Mouse (Mus musculus) urinary bladder, adult 2 months (tissue): ENCODE data around the gene Hoxb3. TPM values are rescaled to one million over a fixed set of nuclear protein-coding genes. Genes with fewer than 3 reads are reported as not detected.

Source experiments
- DNase-seq: peaks from one replicate; pipeline ENCODE4 v3.0.0; 2022; ENCODE audit warnings: low spot score
- polyA plus RNA-seq: library from polyadenylated mRNA; depleted of rRNA; stranded (reverse); fragments of >200 nt; gene quantifications from 2 replicates; pipeline ENCODE4 v1.2.3, GENCODE M21; 2012

Hoxb3 gene
- polyA plus RNA-seq, 1 experiment = 11.4 TPM

DNA sequence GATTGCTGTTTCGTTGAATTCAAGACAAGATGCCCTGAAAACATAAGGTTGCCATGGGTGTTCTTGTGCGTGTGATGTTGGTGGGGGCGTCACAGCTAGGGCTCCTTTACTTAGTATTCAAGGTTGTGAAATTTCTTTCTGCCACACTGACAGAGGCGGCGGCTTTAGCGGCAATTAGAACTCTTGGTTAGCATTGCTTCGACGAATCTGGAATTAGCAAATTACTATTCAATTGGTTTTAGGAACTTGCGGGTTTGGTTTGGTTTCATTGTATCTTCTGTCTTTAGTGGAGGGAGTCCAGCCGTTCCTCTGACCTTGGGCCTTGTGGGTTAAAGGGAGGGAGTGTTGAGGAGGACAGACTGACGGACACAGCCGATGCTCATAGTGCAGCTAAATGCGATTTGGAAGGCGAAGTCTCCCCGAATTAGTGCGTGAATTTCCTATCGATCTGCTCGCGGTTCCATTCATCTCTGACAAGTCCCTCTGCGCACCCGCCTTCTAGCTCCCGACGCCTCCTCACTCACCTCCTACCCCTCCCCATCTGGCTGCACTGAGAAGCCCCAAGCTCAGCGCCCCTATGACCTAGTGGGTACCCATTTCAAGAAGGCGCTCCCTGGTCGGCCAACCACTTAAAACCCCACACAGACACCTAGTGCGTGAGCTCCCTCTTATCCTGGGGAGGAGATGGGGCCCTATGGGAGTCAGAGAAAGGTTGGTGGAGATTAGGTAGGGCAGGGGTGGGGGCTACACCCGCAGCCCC is 5.3 kb upstream of the Hoxb3 start, which contains the start of gene Hoxb4:
Gene Hoxb4, plus strand, starts transcription at position 660 of the 760 bp plus-strand sequence.
- DNase-seq = no peak

- DNase-seq = no peak
Observed at GRCm38 (mm10) chr11:96318368-96319070, 4.6 kb upstream of the Hoxb3 start.

GRCm38 (mm10) chr11:96319071-96319902 is 3.8 kb upstream of the Hoxb3 start:
- no peak for DNase-seq

- DNase-seq = no peak
Observed at GRCm38 (mm10) chr11:96319910-96320309, 3.2 kb upstream of the Hoxb3 start.

GRCm38 (mm10) chr11:96320688-96321087 is 2.4 kb upstream of the Hoxb3 start:
- no peak for DNase-seq

- no peak for DNase-seq
Observed at GRCm38 (mm10) chr11:96321846-96322245, 1.3 kb upstream of the Hoxb3 start.

DNA sequence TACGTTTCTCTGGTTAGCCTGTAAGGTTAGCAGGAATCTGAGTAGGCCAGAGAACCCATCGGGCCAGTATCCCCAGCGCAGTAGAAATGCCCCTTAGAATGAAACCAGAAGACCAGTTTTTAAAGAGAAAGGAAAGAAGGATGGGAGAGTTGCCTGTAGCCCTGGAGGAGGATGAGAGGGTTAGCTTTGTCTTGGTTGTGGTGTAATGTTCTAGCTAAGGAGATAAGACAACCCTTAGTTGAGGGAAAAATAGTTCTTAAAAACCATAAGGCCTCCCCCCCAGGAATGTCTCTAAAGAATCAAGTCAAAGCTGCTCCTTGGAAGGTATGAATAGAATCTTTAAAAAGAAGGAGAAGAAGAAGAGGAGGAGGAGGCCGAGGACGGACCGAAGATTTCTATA is 388 bp upstream of the Hoxb3 start:
- no peak for DNase-seq

DNA sequence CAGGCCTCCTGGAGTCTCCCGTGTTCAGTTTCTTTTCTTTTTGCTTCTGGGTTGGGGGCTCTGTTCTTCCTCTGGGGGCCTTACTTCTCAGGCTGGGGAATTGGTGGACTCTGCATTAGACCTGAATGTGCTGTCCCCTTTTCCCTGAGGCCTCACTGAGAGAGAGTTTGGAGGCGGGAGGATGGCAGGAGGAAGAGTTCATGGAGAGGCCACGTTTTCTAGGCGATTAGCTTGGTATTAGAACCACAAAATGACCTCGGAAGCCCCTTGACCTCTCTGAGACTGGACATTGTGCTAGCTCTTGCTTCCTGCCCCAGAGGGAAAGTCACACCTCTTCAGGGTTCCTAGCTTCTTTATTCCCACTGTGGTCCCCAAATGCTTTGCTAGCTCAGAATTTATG is 999 bp downstream of the Hoxb3 start:
- no peak for DNase-seq

DNA sequence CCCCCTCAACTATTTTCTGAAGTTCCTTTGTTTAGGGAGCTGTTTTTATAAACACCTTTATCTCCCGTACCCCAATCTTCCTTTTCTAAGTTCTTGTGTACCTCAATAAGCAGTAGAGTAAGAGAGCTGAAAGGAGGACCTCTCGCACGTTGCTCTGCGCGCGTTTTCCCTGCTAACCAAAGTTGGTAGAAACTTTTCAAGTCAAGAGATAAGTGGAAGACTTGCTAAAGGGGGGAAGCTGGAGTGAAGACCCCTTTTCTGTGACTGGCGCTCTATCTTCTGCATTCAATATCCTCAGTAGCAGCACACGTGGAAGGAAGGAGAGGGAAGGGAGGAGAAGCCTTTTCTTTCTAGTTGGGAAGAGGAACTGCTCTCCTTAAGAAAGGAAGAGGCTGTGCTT is 1.8 kb downstream of the Hoxb3 start:
- DNase-seq = no peak

DNA sequence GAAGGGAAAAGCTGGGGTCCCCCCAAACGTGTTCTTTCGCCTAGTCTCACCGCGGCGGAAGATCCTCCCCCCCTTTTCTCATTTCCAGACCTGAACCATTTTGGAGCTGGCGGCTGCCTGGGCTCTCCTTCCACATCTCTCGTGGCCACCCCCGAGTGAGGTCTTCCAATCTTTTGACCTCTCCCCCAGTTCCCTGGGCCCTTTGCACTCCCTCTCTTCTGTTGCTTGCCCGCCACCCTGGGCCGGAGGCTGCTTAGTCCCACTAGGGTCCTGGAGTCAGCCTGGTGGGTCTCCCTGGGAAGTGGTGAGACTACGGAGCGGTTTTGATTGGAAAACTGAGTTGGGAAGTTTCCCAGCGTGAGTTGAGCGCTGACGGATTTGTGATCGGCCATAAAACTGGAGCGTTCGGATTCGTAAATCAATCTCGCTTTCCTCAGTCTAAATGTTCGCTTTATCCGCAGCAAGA is 2.7 kb downstream of the Hoxb3 start:
- no peak for DNase-seq

GRCm38 (mm10) chr11:96326705-96327104 is 3.6 kb downstream of the Hoxb3 start:
- DNase-seq = no peak

DNA sequence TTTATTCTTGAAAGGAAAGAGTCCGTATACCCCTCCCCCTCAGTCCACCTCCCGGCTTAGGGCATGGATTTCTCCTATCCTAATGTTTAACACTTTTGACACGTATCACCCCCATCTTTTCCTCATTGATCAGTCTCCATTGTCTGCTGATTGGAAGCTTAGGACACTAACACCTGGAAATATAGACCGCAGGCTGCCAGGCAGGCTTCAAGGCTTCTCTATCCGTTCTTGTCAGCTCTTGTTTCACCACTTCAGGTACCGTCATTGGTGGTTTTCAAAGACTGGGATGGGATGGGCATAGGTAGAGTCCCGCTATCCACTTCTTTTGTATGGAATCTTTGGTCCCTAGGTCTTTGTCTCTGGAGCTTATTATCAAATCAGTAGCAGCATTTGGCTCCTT is 4.0 kb downstream of the Hoxb3 start:
- no peak for DNase-seq

DNA sequence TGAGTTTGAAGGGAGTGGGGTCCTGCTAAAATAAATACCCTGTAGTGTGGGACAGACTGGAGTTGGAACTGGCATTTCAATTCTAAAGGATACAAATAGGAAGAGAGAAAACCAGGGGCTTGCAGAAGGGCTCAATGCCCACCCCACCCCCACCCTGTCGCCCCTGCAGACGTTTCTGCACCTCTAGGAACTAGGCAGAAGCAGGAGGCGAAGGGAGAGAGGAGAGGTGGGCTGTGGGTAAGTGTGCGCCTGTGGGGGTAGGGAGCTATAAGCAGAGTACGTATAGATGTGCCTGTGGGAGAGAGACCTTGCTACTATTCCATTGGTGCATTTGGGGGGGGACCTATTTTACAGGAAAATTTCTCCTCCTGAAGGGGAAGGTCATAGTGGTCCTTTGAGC is 4.6 kb downstream of the Hoxb3 start:
- DNase-seq = no peak

- DNase-seq = no peak
Observed at GRCm38 (mm10) chr11:96328605-96329004, 5.5 kb downstream of the Hoxb3 start.

GRCm38 (mm10) chr11:96332105-96332504 is 9.0 kb downstream of the Hoxb3 start:
- DNase-seq = no peak

- no peak for DNase-seq
Observed at GRCm38 (mm10) chr11:96332618-96333032, 9.5 kb downstream of the Hoxb3 start.

DNA sequence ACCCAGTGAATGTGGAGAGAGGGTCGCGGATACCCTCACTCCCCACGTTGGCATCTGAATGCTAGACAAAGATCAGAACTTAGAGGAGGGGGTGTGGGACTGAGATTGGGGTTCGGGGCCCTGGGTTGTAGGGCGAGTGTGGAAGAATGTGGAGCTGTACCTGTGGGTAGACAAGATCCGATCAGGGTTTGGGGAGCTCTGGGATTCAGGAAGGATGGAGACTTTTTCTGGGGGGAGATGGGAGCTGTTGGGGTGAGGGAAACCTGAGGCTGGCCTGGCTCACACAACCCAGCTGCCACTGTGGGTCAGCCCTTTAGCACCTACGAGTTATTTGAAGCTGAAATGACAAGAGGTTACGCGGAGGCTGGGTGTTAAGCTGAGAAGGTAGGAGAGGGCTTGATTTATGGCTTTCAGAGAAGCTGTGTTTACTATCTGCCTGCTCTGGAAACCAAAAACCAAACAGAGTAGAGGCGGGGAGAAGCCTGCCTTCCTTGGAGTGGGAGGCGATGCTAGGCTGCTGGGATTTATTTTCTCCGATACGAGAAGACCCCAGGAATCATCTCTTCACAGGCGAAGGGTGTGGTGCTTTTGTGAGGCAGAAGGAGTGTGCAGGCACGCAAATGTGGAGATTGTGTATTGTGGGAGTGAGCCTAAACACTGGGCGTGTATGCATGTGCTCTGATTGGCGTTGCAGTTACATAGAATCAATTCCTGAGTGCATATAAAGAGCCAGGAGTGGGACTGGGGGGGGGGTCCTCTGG is 10.3 kb downstream of the Hoxb3 start:
- no peak for DNase-seq

DNA sequence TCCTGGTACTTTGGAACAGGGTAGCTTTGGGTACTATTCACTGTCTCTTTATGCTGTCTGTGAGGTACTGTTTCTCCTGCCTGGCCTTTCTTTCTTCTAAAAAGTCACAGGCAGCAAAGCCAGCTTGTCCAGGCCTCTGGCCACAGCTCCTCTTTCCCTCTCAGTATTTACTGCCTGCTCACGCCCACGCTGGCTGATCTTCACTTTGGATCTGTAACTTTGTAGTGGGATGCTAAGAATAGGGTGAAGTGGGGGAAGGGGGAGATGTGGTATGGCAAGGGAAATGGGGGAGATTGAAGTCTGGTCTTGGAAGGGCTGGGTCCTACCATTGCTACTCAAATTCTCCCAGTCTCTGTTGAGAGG is 10.9 kb downstream of the Hoxb3 start:
- DNase-seq = no peak

- DNase-seq = no peak
Observed at GRCm38 (mm10) chr11:96334998-96335397, 11.9 kb downstream of the Hoxb3 start.

DNA sequence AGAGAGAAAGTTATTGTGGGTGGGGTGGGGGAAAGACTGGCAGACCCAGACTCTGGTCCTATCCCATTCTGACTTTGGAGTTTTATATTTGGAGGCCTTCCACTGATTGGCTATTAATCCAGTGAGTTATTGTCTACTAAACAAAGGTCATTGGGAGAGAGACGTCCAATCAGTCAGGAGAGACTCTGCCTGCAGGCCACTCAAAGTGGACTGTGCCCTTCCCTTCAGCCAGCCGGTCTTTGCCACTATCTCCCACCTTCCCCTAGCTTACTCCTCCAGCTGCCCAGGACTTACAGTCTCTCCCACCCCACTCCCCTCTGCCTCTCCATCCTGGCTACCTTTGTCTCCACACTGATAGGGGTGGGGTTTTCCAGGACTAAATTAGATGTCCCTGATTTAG is 13.5 kb downstream of the Hoxb3 start:
- no peak for DNase-seq

DNA sequence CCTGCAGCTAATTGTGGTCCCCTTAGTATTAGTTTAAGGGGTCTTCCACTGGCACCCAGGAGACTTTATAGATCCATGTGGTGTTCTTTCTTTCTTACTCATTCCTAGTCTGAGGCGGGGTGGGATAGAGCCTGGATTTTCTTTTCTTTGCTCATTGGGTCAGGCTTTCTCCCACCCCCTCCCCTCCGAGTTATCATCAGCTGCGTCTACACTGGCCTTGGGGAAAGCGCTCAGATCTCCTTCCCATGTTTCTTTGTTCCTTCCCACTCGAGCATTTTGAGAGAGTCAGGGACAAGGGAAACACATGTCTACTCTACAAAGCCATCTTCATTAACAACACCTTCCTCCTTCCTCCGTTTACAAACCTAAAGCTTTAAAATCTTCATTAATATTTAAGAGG is 13.9 kb downstream of the Hoxb3 start:
- DNase-seq = no peak
